Mouse (Mus musculus) left cerebral cortex, postnatal 4 days (tissue): ENCODE results near the gene Vmn2r25. TPM values are rescaled to one million over a fixed set of nuclear protein-coding genes. Genes with fewer than 3 reads are reported as not detected.
"Not testable (repeated sequence)": the region's sequence is repeated elsewhere in the genome, so short reads cannot be mapped to it uniquely, and the experiment has no call there.

Experiments
- DNase-seq: peaks from one replicate; pipeline ENCODE4 v3.0.0-alpha.2; 2022
- intact Hi-C: fragments of 180-260 bp; cut with DNase I; formaldehyde crosslinking; loops from one replicate; pipeline ENCODE4 v1.15.1; 2025
- total RNA-seq, 2 experiments: library from RNA; stranded (reverse); gene quantifications; 2 replicates each; pipeline ENCODE4 v1.2.3; 2021

The Vmn2r25 gene
- not detected for total RNA-seq

DNA sequence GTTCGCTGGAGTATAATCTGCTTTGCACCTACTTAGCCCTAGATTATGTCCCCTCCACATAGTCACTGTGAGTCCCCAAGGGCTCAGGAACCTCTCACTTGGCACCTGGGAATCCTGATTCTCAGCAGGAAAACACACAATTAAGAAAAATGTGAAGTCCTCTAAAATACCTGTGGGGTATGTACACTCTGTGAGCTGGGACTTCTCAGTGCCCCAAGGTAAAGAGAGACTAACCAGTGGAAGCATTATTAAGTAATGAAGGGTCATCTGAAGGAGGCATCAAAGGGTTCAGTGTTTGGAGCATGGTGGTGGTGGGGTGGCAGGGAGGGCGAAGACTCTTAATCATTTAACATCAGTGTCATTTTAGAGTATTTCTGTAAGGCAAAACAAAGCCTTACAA, at the start of gene Vmn2r25:
Gene Vmn2r25 (minus strand): TSS at position 101 of the 400 bp plus-strand sequence.
- intact Hi-C loops, DNase-seq: not testable (repeated sequence)

DNA sequence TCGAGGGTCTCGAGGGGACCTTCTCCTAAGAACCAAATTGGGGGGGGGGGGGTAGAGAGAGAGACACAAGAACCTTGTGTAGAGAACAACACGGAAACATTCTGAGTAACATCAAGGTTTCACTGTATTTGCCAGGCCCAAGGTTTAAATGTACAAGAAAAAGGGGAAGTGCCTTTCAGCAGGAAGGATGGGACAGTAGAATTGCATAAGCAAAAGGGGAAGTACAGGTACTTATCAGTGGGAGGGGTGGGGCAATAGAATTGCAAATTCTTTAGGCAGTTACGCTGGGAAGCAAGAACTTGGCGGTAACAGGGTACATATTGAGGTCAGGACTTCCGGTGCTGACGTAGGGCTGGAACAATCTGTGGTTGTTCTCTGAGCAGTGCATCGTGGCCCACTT, 33.3 kb downstream of the Vmn2r25 start:
- intact Hi-C loops, result no loop called here
- DNase-seq, result no peak

DNA sequence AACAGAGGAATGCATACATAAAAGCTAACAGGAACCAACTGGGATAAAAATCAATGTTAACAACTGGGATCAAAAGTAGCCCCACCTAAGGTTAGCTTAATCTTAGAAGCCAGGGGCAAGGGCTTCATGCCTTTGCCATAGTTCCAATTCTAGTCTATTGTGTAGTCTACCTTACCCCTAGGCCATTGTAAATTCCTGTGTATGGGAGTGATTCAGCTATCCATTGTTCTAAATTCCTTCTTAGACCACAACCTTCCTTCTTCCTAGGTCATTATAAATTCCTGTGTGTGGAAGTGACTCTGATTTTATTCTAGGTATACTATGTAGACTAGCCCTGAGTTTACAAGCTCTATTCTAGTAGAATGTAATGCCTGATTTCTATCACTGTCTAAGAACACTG, 43.0 kb downstream of the Vmn2r25 start:
- intact Hi-C loops, DNase-seq: not testable (repeated sequence)

DNA sequence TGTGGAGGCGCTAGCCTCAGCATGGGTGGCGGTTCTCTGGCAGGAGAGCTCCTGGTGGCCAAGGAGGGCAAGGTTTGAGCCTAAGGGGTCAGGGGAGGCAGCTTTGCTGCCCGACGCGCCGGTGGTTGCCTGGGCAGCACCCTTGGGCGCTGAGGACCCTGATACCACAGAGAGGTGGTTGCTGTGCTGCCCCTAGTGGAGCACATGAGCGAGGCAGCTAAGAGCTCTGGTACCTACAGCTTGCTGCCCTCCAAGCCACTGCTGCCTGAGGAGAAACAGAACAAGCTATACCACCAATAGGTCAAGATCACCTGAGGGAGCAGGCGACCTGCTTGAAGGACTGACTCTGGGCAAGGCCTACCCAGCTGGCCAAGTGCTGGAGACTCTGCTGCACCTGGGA, 59.5 kb downstream of the Vmn2r25 start:
- intact Hi-C loops, result no loop called here
- no peak for DNase-seq

DNA sequence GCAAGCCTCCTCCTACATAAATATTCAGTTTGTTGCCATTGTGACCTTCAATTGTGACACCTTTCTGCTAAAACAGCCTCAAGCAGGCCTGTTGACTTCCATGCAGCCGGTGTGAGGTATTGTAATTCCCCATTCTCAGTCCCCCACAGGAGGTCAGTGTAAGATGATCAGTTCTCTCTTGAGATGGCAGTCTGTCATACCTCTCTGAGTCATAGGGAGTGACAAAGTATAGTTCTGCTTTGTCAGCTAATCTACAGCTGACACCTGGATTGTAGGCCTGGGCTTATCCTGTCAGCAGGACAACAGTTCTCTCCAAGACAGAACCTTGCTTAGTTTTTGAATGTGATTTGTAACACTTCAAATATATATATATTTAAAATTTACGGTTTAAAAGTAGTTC, 68.4 kb downstream of the Vmn2r25 start:
- intact Hi-C loops, result no loop called here
- DNase-seq, result no peak

GRCm38 (mm10) chr6:123778579-123778978, 74.7 kb downstream of the Vmn2r25 start, which contains the start of gene Vmn2r24:
Gene Vmn2r24 (plus strand): TSS chr6:123778879.
- no peak for DNase-seq
- intact Hi-C loops, result no loop called here

Other genes with a start within 250 kb of the Vmn2r25 start
- gene Vmn2r22, start 202.7 kb downstream of the Vmn2r25 start, total RNA-seq, result not detected
- not detected for gene Vmn2r23, start 150.8 kb downstream of the Vmn2r25 start, total RNA-seq
- under 1 TPM in 1 of 2 experiments, not detected in 1; 0.04 TPM for gene Vmn2r24, start 74.6 kb downstream of the Vmn2r25 start, total RNA-seq
- gene Vmn2r26, start 171.1 kb upstream of the Vmn2r25 start, total RNA-seq, result not detected